Mouse (Mus musculus): ENCODE results near the gene Rasa2.
"Not testable (repeated sequence)": the region's sequence is repeated elsewhere in the genome, so short reads cannot be mapped to it uniquely, and the experiment has no call there.

Rasa2 gene

GRCm38 (mm10) chr9:96577674-96578073 is 53.7 kb downstream of the Rasa2 start:
- DNase-seq = no peak

GRCm38 (mm10) chr9:96573252-96573651 is 58.2 kb downstream of the Rasa2 start:
- DNase-seq = no peak

GRCm38 (mm10) chr9:96572754-96573153 is 58.7 kb downstream of the Rasa2 start:
- no peak for DNase-seq

- DNase-seq = peak in 1 of 2 experiments; percentile 38
Measured at GRCm38 (mm10) chr9:96566470-96566996, 64.9 kb downstream of the Rasa2 start.

- no peak for DNase-seq
Measured at GRCm38 (mm10) chr9:96563501-96563900, 67.9 kb downstream of the Rasa2 start.

GRCm38 (mm10) chr9:96559148-96559547 is 72.3 kb downstream of the Rasa2 start:
- no peak for DNase-seq

- DNase-seq = no peak
Measured at GRCm38 (mm10) chr9:96558594-96558993, 72.8 kb downstream of the Rasa2 start.

GRCm38 (mm10) chr9:96554095-96554494 is 77.3 kb downstream of the Rasa2 start:
- no peak for DNase-seq

GRCm38 (mm10) chr9:96545410-96545809 is 86.0 kb downstream of the Rasa2 start:
- no peak for DNase-seq

- peak; percentile 72 to 73 for DNase-seq
Measured at GRCm38 (mm10) chr9:96543643-96544640, 87.5 kb downstream of the Rasa2 start.

- DNase-seq = peak; percentile 20 to 49
Measured at GRCm38 (mm10) chr9:96538916-96539315, 92.5 kb downstream of the Rasa2 start.

GRCm38 (mm10) chr9:96537615-96537919 is 93.8 kb downstream of the Rasa2 start:
- DNase-seq = no peak

GRCm38 (mm10) chr9:96536895-96537614 is 94.4 kb downstream of the Rasa2 start:
- peak; percentile 68 to 72 for DNase-seq

GRCm38 (mm10) chr9:96536093-96536492 is 95.3 kb downstream of the Rasa2 start:
- DNase-seq = not testable (repeated sequence)

- no peak for DNase-seq
Measured at GRCm38 (mm10) chr9:96535431-96535830, 96.0 kb downstream of the Rasa2 start.

GRCm38 (mm10) chr9:96534256-96534655 is 97.2 kb downstream of the Rasa2 start:
- DNase-seq = no peak

- no peak for DNase-seq
Measured at GRCm38 (mm10) chr9:96533476-96533875, 97.9 kb downstream of the Rasa2 start.

GRCm38 (mm10) chr9:96532531-96532930 is 98.9 kb downstream of the Rasa2 start:
- DNase-seq = no peak

- DNase-seq = peak; percentile 41 to 67
Measured at GRCm38 (mm10) chr9:96530674-96531081, 100.7 kb downstream of the Rasa2 start.

- DNase-seq = no peak
Measured at GRCm38 (mm10) chr9:96529961-96530673, 101.3 kb downstream of the Rasa2 start.

GRCm38 (mm10) chr9:96526011-96526410 is 105.4 kb downstream of the Rasa2 start:
- DNase-seq = peak in 1 of 2 experiments; percentile 3

- DNase-seq = no peak
Measured at GRCm38 (mm10) chr9:96524972-96525506, 106.4 kb downstream of the Rasa2 start, which contains the start of gene Gm28729. TSS of gene Gm28729 (minus strand) at chr9:96525264.

- no peak for DNase-seq
Measured at GRCm38 (mm10) chr9:96523148-96523547, 108.3 kb downstream of the Rasa2 start.

Data from lung, postnatal 4 days (tissue).